Mouse (Mus musculus) heart, adult 2 months (tissue): ENCODE results near the gene Myo7a. TPM values are rescaled to one million over a fixed set of nuclear protein-coding genes. Genes with fewer than 3 reads are reported as not detected.

Source experiments
- DNase-seq, 2 experiments: peaks; one replicate each; pipeline ENCODE4 v3.0.0; 2021
- H3K27ac ChIP-seq: fragments of 200-600 bp; 2 replicates; pipeline ENCODE4 v1.8.1; 2022
- H3K27me3 ChIP-seq: fragments of 200-500 bp; 2 replicates; pipeline ENCODE4 v1.6.1; 2012; ENCODE audit warnings: mild to moderate bottlenecking, low read length, inconsistent platforms, mixed read lengths; ENCODE audit not compliant: control insufficient read depth, insufficient read depth
- H3K36me3 ChIP-seq: fragments of 200-500 bp; 2 replicates; pipeline ENCODE4 v1.6.1; 2012; ENCODE audit warnings: low read length, inconsistent platforms; ENCODE audit not compliant: control insufficient read depth, insufficient read depth
- H3K4me1 ChIP-seq: fragments of 200-500 bp; 2 replicates; pipeline ENCODE4 v1.6.1; 2011; ENCODE audit warnings: low read length; ENCODE audit not compliant: control insufficient read depth, insufficient read depth
- H3K4me3 ChIP-seq: fragments of 200-600 bp; 2 replicates; pipeline ENCODE4 v1.8.1; 2022
- H3K79me2 ChIP-seq: fragments of 200-500 bp; replicated peaks from 2 replicates; pipeline ENCODE4 v1.6.1; 2012; ENCODE audit warnings: mild to moderate bottlenecking, inconsistent platforms, low read length, moderate library complexity, mixed read lengths; ENCODE audit not compliant: control insufficient read depth, insufficient read depth
- H3K9ac ChIP-seq: fragments of 200-500 bp; 2 replicates; pipeline ENCODE4 v1.6.1; 2012; ENCODE audit warnings: low read depth, mild to moderate bottlenecking, control low read depth, inconsistent platforms, low read length, mixed read lengths
- CTCF ChIP-seq: fragments of 200-600 bp; IDR thresholded peaks from 2 replicates; pipeline ENCODE4 v1.8.1; 2022; ENCODE audit warnings: antibody characterized with exemption, mild to moderate bottlenecking, moderate library complexity
- EP300 ChIP-seq: fragments of 200-500 bp; IDR thresholded peaks from 2 replicates; pipeline ENCODE4 v1.6.1; 2011; ENCODE audit warnings: low read depth, low read length, control low read depth; ENCODE audit not compliant: insufficient read depth
- POLR2A ChIP-seq: fragments of 200-500 bp; IDR thresholded peaks from 2 replicates; pipeline ENCODE4 v1.6.1; 2011; ENCODE audit warnings: mild to moderate bottlenecking, low read depth, low read length, control low read depth; ENCODE audit not compliant: insufficient read depth
- WGBS: fragments of 180-500 bp; shearing (Covaris S2); methylation state at CpG from one replicate; pipeline ENCODE4 v1.1.7; 2018; 5-methylcytosine and 5-hydroxymethylcytosine counted together
- intact Hi-C: fragments of 180-260 bp; cut with DNase I; formaldehyde crosslinking; loops from one replicate; pipeline ENCODE4 v1.15.1; 2025
- long read RNA-seq: library from polyadenylated mRNA; stranded (forward); transcript quantifications from one replicate; pipeline ENCODE4 v2.0.0, GENCODE M21; 2021
- polyA plus RNA-seq: library from polyadenylated mRNA; depleted of rRNA; stranded (reverse); fragments of >200 nt; gene quantifications from 2 replicates; pipeline ENCODE4 v1.2.3, GENCODE M21; 2012; rRNA removed
- total RNA-seq, 2 experiments: library from RNA; stranded (reverse); gene quantifications; 2 replicates each; pipeline ENCODE4 v1.2.3; 2021

Gene Myo7a
- 1 to 10 TPM; 4.5 to 5.9 TPM for total RNA-seq
- polyA plus RNA-seq, result 7.1 and 10.8 TPM in 2 replicates
- long read RNA-seq, partial matches to known transcripts, result 1 of 2 reads
- long read RNA-seq, other reads (novel, unspliced or antisense), result 1 of 2 reads

- WGBS, result 52% methylated on average over 9 of the region's 9 CpGs
- Histone ChIP-seq H3K79me2 (no peaks in the 10 kb centered on the region), H3K9ac (0 out of 2 replicates have a peak within 1 kb of the TSS, but pooled peaks have one; percentile 13), H3K4me3 (no peak within 1 kb of the TSS), H3K4me1 (peaks cover 12% of the 10 kb centered on the region), H3K36me3 (no peaks in the 10 kb centered on the region), H3K27ac (no peak within 1 kb of the TSS), H3K27me3 (no peaks in the 10 kb centered on the region)
- DNase-seq, result peak in 1 of 2 experiments; percentile 32
- intact Hi-C loops, result no loop called here
- TF ChIP-seq EP300 (no peak), POLR2A (no peak)
Observed at GRCm38 (mm10) chr7:98119179-98119960, at the start of gene Myo7a. TSS of gene Myo7a (minus strand) at chr7:98119524.

GRCm38 (mm10) chr7:98164999-98165528 is 45.7 kb upstream of the Myo7a start:
- H3K4me1 ChIP-seq, result peaks cover 4% of the 10 kb centered on the region
- H3K4me3 ChIP-seq, result no peak overlapping the region
- no peak overlapping the region; the same call in 1 of the 2 replicates for H3K27ac ChIP-seq
- H3K9ac ChIP-seq, result no peak overlapping the region
- WGBS, result 46% methylated on average over 10 of the region's 10 CpGs
- no peaks in the 10 kb centered on the region for H3K79me2 ChIP-seq
- H3K27me3 ChIP-seq, result no peaks in the 10 kb centered on the region
- TF ChIP-seq CTCF (no peak), EP300 (no peak), POLR2A (no peak)
- intact Hi-C loops, result no loop called here
- peak; percentile 45 to 54 for DNase-seq
- no peaks in the 10 kb centered on the region for H3K36me3 ChIP-seq

DNA sequence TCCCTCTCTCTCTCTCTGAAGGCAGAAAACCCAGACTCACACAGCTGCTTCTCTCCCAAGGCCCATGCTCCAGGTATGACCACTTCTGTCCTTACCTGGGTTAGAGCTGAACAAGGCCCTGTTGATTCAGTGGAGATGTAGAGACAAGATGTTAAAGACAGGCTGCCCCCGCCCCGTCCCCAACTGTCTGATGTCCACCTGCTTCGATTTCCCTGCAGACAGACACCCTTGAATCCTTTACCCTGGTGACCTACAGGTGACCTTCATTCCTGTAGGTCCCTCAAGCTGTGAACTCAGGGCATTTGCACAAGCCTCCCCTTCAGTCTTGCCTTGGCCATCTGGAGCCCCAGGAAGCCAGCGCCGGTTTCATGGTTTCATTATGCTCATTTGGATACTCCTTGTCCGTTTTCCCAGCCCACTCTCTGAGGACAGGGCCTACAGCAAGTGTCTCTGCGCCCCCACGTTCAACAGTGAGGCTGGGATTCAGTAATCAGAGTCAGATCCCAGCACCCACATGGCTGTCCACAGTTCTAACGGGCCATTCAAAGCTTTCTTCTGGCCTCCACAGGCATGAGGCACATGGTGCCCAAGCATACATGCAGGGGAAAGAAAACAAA is 45.2 kb upstream of the Myo7a start:
- no peaks in the 10 kb centered on the region for H3K79me2 ChIP-seq
- H3K4me1 ChIP-seq, result peaks cover 6% of the 10 kb centered on the region
- no peak overlapping the region for H3K9ac ChIP-seq
- DNase-seq, result no peak
- TF ChIP-seq EP300 (no peak), CTCF (no peak), POLR2A (no peak)
- H3K4me3 ChIP-seq, result no peak overlapping the region
- H3K27ac ChIP-seq, result no peak overlapping the region; the same call in 1 of the 2 replicates
- H3K27me3 ChIP-seq, result no peaks in the 10 kb centered on the region
- H3K36me3 ChIP-seq, result no peaks in the 10 kb centered on the region
- intact Hi-C loops, result no loop called here
- WGBS, result 76% methylated on average over 9 of the region's 9 CpGs

- DNase-seq, result no peak
- peaks cover 6% of the 10 kb centered on the region for H3K4me1 ChIP-seq
- H3K36me3 ChIP-seq, result no peaks in the 10 kb centered on the region
- no peak overlapping the region for H3K27ac ChIP-seq
- TF ChIP-seq CTCF (no peak), POLR2A (no peak), EP300 (no peak)
- no peak overlapping the region for H3K9ac ChIP-seq
- H3K79me2 ChIP-seq, result no peaks in the 10 kb centered on the region
- no peaks in the 10 kb centered on the region for H3K27me3 ChIP-seq
- intact Hi-C loops, result no loop called here
- 53% methylated on average over 3 of the region's 3 CpGs for WGBS
- no peak overlapping the region for H3K4me3 ChIP-seq
Observed at GRCm38 (mm10) chr7:98163700-98164099, 44.4 kb upstream of the Myo7a start.

DNA sequence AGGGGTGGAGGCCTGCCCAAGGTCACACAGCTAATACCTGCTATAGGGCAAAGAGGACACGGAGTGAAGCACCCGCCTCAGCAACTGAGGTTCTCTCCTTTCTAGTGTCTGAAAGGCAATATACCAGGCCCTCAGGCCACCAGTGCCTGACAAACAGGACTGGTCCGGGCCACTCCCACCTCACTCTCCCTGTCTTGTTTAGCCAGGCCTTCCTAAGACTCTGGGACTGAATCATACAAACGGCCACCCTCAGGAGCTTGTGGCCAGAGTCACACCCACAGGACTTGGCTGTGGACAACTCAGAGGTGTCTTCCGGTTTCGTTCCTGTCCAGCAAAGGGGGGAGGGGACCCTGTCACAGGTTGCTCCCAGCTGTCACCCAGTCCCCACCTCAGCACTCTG is 42.9 kb upstream of the Myo7a start:
- WGBS, result 70% methylated on average over 6 of the region's 6 CpGs
- Histone ChIP-seq H3K9ac (no peak overlapping the region), H3K27me3 (no peaks in the 10 kb centered on the region), H3K79me2 (no peaks in the 10 kb centered on the region), H3K4me3 (no peak overlapping the region), H3K4me1 (peaks cover 6% of the 10 kb centered on the region), H3K27ac (no peak overlapping the region), H3K36me3 (no peaks in the 10 kb centered on the region)
- DNase-seq, result no peak
- TF ChIP-seq EP300 (no peak), POLR2A (no peak), CTCF (no peak)
- intact Hi-C loops, result no loop called here
